Mouse (Mus musculus) neural tube, embryonic 13.5 days (tissue): ENCODE measurements around the gene Mea1. TPM values are rescaled to one million over a fixed set of nuclear protein-coding genes. Genes with fewer than 3 reads are reported as not detected.
A peak's percentile ranks its signal among the peaks of the same experiment; 100 is the strongest.

ENCODE experiments used
- ATAC-seq: fragments of 200-750 bp; cut with Nextera tagmentation; 2 replicates; pipeline ENCODE4 v1.8.0; 2017; ENCODE audit warnings: low read depth, mild to moderate bottlenecking, moderate TSS enrichment, moderate library complexity
- H3K27ac ChIP-seq: fragments of 300-500 bp; sonication (generic); replicated peaks from 2 replicates; pipeline ENCODE4 v1.5.1; 2015; ENCODE audit warnings: moderate library complexity, mild to moderate bottlenecking, inconsistent platforms
- H3K27me3 ChIP-seq: fragments of 300-500 bp; sonication (generic); 2 replicates; pipeline ENCODE4 v1.6.1; 2015; ENCODE audit warnings: mild to moderate bottlenecking, inconsistent platforms
- H3K36me3 ChIP-seq: fragments of 300-500 bp; sonication (generic); 2 replicates; pipeline ENCODE4 v1.6.1; 2015; ENCODE audit warnings: mild to moderate bottlenecking, inconsistent platforms
- H3K4me1 ChIP-seq: fragments of 300-500 bp; sonication (generic); replicated peaks from 2 replicates; pipeline ENCODE4 v1.6.1; 2015; ENCODE audit warnings: inconsistent platforms
- H3K4me2 ChIP-seq: fragments of 300-500 bp; sonication (generic); 2 replicates; pipeline ENCODE4 v1.6.1; 2015; ENCODE audit warnings: inconsistent platforms, mild to moderate bottlenecking, moderate library complexity
- H3K4me3 ChIP-seq: fragments of 300-500 bp; sonication (generic); 2 replicates; pipeline ENCODE4 v1.5.1; 2015; ENCODE audit warnings: mild to moderate bottlenecking, inconsistent platforms
- H3K9ac ChIP-seq: fragments of 300-500 bp; sonication (generic); 2 replicates; pipeline ENCODE4 v1.6.1; 2015; ENCODE audit warnings: moderate library complexity, mild to moderate bottlenecking, inconsistent platforms
- H3K9me3 ChIP-seq: fragments of 300-500 bp; sonication (generic); 2 replicates; pipeline ENCODE4 v1.6.1; 2016; ENCODE audit warnings: inconsistent platforms
- WGBS: fragments of 180-500 bp; shearing (Covaris S2); methylation state at CpG from one replicate; pipeline ENCODE4 v1.1.7; 2015; 5-methylcytosine and 5-hydroxymethylcytosine counted together
- polyA plus RNA-seq: library from polyadenylated mRNA; unstranded; fragments of >200 nt; fragmentation: Nextera tagmentation; extraction: Ambion mirVana; gene quantifications from 2 replicates; pipeline ENCODE4 v1.2.1, GENCODE M21; 2015

Gene Mea1
- polyA plus RNA-seq, 1 experiment from 2014 or later = 260 TPM

DNA sequence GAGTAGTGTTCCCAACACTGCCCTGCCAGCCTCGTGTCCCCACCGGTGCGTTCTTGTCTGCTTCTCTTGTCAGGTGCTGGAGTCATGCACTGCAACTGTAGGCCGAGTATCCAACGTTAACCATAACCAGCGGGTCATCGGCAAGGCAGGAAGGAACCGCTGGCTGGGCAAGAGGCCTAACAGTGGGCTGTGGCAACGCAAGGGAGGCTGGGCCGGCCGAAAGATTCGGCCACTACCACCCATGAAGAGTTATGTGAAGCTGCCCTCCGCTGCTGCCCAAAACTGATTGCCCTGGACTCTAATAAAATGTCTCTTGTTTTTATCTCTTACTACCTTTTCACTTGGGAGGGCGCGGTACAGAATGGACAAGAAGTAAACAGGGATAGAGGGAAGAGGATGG, 28.8 kb upstream of the Mea1 start:
- no peak for ATAC-seq
- H3K27ac ChIP-seq = peak overlapping the region; percentile 96
- peak overlapping the region; percentile 96 for H3K9ac ChIP-seq
- H3K4me1 ChIP-seq = peaks cover 60% of the 10 kb centered on the region
- peak overlapping the region; percentile 91 for H3K4me2 ChIP-seq
- H3K27me3 ChIP-seq = no peaks in the 10 kb centered on the region
- no peaks in the 10 kb centered on the region for H3K9me3 ChIP-seq
- peak overlapping the region; percentile 74 for H3K4me3 ChIP-seq
- 38% methylated on average over 15 of the region's 15 CpGs for WGBS
- H3K36me3 ChIP-seq = peaks cover 26% of the 10 kb centered on the region

- Histone ChIP-seq H3K36me3 (peaks cover 30% of the 10 kb centered on the region), H3K4me3 (peak within 1 kb of the TSS; percentile 74), H3K4me1 (peaks cover 54% of the 10 kb centered on the region), H3K9ac (peak within 1 kb of the TSS; percentile 96), H3K4me2 (peak within 1 kb of the TSS; percentile 91), H3K27ac (peak within 1 kb of the TSS; percentile 96), H3K9me3 (no peaks in the 10 kb centered on the region), H3K27me3 (no peaks in the 10 kb centered on the region)
- peak; percentile 93 for ATAC-seq
- under 1% methylated on average over 51 of the region's 58 CpGs for WGBS
These were observed 28.2 kb upstream of the Mea1 start, which contains the start of gene Cul7 for GRCm38 (mm10) chr17:46650232-46651031. Gene Cul7 (plus strand): TSS chr17:46650337.

- WGBS = 67% methylated on average over 17 of the region's 17 CpGs
- peaks cover 53% of the 10 kb centered on the region for H3K4me1 ChIP-seq
These were observed 27.3 kb upstream of the Mea1 start for GRCm38 (mm10) chr17:46651292-46651691.

GRCm38 (mm10) chr17:46651755-46652547, 26.6 kb upstream of the Mea1 start:
- peak overlapping the region; percentile 74 for H3K4me3 ChIP-seq
- no peaks in the 10 kb centered on the region for H3K9me3 ChIP-seq
- H3K4me2 ChIP-seq = peak overlapping the region; percentile 91
- H3K4me1 ChIP-seq = peaks cover 48% of the 10 kb centered on the region
- H3K36me3 ChIP-seq = peaks cover 46% of the 10 kb centered on the region
- H3K9ac ChIP-seq = peak overlapping the region; percentile 96
- no peaks in the 10 kb centered on the region for H3K27me3 ChIP-seq
- ATAC-seq = no peak
- peak overlapping the region; percentile 96; the same call in 1 of the 2 replicates for H3K27ac ChIP-seq
- WGBS = 78% methylated on average over 20 of the region's 20 CpGs

More at GRCm38 (mm10) chr17:46651292-46651691, 27.3 kb upstream of the Mea1 start:
- Histone ChIP-seq H3K9me3 (no peaks in the 10 kb centered on the region), H3K4me2 (peak overlapping the region; percentile 91), H3K27ac (peak overlapping the region; percentile 96), H3K27me3 (no peaks in the 10 kb centered on the region), H3K36me3 (peaks cover 39% of the 10 kb centered on the region), H3K4me3 (peak overlapping the region; percentile 74), H3K9ac (peak overlapping the region; percentile 96)
- no peak for ATAC-seq

- H3K4me2 ChIP-seq = no peak overlapping the region
- peaks cover 87% of the 10 kb centered on the region for H3K36me3 ChIP-seq
- WGBS = 79% methylated on average over 6 of the region's 6 CpGs
- no peak for ATAC-seq
- H3K27me3 ChIP-seq = no peaks in the 10 kb centered on the region
- no peak overlapping the region for H3K9ac ChIP-seq
- H3K4me1 ChIP-seq = peaks cover 31% of the 10 kb centered on the region
- no peak overlapping the region for H3K27ac ChIP-seq
- no peaks in the 10 kb centered on the region for H3K9me3 ChIP-seq
- H3K4me3 ChIP-seq = no peak overlapping the region
These were observed 22.5 kb upstream of the Mea1 start for GRCm38 (mm10) chr17:46656054-46656453.

DNA sequence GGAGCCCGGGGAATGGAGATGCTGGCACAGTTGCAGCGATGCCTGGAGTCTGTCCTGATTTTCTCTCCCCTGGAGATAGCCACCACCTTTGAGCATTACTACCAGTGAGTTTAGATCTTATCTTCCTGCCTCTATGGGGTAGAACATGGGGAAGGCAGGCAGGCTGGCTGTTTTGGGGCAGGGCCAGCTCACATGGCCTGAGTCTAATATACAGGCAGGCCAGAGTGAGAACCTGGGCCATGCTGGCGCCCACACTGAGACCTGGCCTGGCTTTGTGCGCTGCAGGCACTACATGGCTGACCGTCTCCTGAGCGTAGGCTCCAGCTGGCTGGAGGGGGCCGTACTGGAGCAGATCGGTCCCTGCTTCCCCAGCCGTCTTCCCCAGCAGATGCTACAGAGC, 17.2 kb upstream of the Mea1 start:
- H3K36me3 ChIP-seq = peaks cover 98% of the 10 kb centered on the region
- no peaks in the 10 kb centered on the region for H3K4me1 ChIP-seq
- no peak overlapping the region for H3K4me2 ChIP-seq
- ATAC-seq = no peak
- H3K9me3 ChIP-seq = no peaks in the 10 kb centered on the region
- WGBS = 97% methylated on average over 9 of the region's 9 CpGs
- H3K27ac ChIP-seq = no peak overlapping the region
- no peak overlapping the region for H3K4me3 ChIP-seq
- no peaks in the 10 kb centered on the region for H3K27me3 ChIP-seq
- no peak overlapping the region for H3K9ac ChIP-seq

DNA sequence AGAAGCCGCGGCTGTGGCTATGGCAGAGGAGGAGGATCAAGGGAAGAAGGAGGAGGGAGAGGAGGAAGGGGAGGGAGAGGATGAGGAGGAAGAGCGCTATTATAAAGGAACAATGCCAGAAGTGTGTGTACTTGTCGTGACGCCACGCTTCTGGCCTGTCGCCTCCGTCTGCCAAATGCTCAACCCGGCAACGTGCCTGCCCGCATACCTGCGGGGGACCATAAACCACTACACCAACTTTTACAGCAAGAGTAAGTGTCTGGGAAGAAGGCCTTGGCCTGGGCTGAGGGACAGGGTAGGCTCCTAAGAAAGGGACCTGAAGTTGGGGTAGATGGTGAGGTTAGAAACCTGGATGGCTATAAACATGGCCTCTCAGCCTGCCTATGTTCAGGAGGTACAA, 16.6 kb upstream of the Mea1 start:
- 92% methylated on average over 12 of the region's 12 CpGs for WGBS
- no peak for ATAC-seq
- H3K4me2 ChIP-seq = no peak overlapping the region
- H3K9me3 ChIP-seq = no peaks in the 10 kb centered on the region
- H3K9ac ChIP-seq = no peak overlapping the region
- peaks cover 98% of the 10 kb centered on the region for H3K36me3 ChIP-seq
- H3K4me3 ChIP-seq = no peak overlapping the region
- H3K27ac ChIP-seq = no peak overlapping the region
- H3K4me1 ChIP-seq = no peaks in the 10 kb centered on the region
- no peaks in the 10 kb centered on the region for H3K27me3 ChIP-seq

GRCm38 (mm10) chr17:46662730-46663129, 15.9 kb upstream of the Mea1 start:
- no peak overlapping the region for H3K27ac ChIP-seq
- no peak for ATAC-seq
- H3K36me3 ChIP-seq = peaks cover 96% of the 10 kb centered on the region
- no peak overlapping the region for H3K4me3 ChIP-seq
- H3K9ac ChIP-seq = no peak overlapping the region
- H3K9me3 ChIP-seq = no peaks in the 10 kb centered on the region
- no peaks in the 10 kb centered on the region for H3K4me1 ChIP-seq
- H3K4me2 ChIP-seq = no peak overlapping the region
- WGBS = 92% methylated on average over 5 of the region's 5 CpGs
- no peaks in the 10 kb centered on the region for H3K27me3 ChIP-seq

DNA sequence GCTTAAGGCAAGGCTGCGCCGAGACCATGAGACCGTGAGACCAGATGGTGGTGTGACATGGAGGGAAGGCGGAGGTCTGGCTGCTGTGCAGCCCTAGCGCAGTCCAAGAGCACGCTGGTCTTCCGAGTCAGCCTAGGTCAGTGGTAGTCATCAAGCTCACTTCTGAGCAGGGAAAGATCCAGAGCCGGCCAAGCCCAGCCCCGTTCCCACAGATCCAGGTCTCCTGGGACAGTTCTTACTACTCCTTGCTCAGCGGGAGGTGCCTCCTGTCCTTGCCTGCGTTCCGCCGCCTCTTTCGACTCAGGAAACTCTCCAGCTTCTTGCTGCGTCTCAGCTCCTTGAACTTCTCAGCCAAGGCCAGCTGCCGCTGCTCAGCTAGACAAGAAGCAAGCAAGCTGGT, 10.9 kb upstream of the Mea1 start:
- ATAC-seq = no peak
- WGBS = 89% methylated on average over 16 of the region's 16 CpGs
- no peak overlapping the region for H3K4me3 ChIP-seq
- no peaks in the 10 kb centered on the region for H3K4me1 ChIP-seq
- no peaks in the 10 kb centered on the region for H3K27me3 ChIP-seq
- H3K36me3 ChIP-seq = peaks cover 73% of the 10 kb centered on the region
- H3K9me3 ChIP-seq = no peaks in the 10 kb centered on the region
- H3K4me2 ChIP-seq = no peak overlapping the region
- no peak overlapping the region for H3K27ac ChIP-seq
- H3K9ac ChIP-seq = no peak overlapping the region

DNA sequence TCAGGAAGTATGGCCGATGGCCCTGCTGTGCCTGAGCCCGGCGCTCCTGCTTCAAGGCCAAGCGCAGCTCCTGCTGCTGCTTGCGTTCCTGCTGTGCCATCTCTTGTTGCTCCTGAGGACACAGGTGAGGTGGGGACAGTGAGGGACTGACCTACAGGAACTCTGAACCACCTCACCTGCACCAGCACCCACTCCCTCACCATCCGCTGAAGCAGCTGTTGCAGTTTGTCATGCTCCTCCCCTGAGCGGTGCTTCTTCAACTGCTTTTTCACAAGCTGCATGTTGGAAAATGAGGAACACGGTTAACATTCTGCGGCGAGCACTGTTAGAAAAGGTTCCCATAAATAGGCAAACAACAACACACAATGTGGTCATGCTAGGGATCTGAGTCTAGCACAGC, 8.7 kb upstream of the Mea1 start:
- Histone ChIP-seq H3K27me3 (no peaks in the 10 kb centered on the region), H3K9ac (no peak overlapping the region), H3K4me3 (no peak overlapping the region), H3K4me1 (peaks cover 17% of the 10 kb centered on the region), H3K36me3 (peaks cover 55% of the 10 kb centered on the region), H3K27ac (no peak overlapping the region), H3K4me2 (no peak overlapping the region), H3K9me3 (no peaks in the 10 kb centered on the region)
- ATAC-seq = no peak
- 95% methylated on average over 10 of the region's 10 CpGs for WGBS

DNA sequence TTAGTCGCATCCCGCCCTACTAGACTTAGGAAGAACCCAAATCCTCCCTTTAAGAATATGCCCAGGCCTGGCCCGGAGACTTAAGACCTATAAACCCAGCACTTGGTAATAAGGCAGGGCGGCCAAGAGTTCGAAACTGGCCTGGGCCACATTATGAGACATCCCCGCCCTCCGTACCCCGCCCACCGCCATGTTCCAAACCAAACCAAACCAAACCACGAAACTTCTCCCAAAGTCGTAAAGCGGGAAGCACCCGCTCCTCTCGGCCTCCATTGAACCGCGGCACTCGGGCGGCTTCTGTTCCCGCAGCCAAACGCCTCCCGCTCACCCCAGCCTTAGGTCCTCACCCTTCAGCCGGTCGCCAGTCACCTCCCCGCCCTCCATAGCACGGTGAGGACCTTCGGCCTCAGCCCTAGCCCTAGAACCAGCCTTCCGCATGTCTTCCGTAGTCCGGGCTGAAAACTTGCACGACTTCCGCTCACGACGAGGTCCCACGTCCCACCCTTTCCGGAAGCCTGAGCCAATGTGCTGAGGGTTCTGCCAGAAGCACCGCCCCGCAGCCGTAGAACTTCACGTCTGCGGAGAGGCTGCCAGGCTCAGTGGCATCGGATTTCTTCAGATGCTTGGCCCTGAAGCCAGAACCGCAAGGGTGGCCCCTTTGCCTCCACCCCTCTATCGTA, 4.6 kb upstream of the Mea1 start, which contains the start of gene Rrp36:
TSS of gene Rrp36 (minus strand) at position 503 of the 680 bp plus-strand sequence.
- peaks cover 29% of the 10 kb centered on the region for H3K4me1 ChIP-seq
- H3K27me3 ChIP-seq = no peaks in the 10 kb centered on the region
- peak within 1 kb of the TSS; percentile 83 for H3K9ac ChIP-seq
- peaks cover 54% of the 10 kb centered on the region for H3K36me3 ChIP-seq
- peak within 1 kb of the TSS; percentile 82 for H3K27ac ChIP-seq
- H3K4me3 ChIP-seq = peak within 1 kb of the TSS; percentile 80
- peak; percentile 91 for ATAC-seq
- WGBS = 1% methylated on average over 43 of the region's 43 CpGs
- no peaks in the 10 kb centered on the region for H3K9me3 ChIP-seq
- H3K4me2 ChIP-seq = peak within 1 kb of the TSS; percentile 91
